Mouse (Mus musculus): ENCODE data around the gene Lrp5.
A peak's percentile ranks its signal among the peaks of the same experiment; 100 is the strongest.
"Not testable (repeated sequence)": the region's sequence is repeated elsewhere in the genome, so short reads cannot be mapped to it uniquely, and the experiment has no call there.

Gene Lrp5

DNA sequence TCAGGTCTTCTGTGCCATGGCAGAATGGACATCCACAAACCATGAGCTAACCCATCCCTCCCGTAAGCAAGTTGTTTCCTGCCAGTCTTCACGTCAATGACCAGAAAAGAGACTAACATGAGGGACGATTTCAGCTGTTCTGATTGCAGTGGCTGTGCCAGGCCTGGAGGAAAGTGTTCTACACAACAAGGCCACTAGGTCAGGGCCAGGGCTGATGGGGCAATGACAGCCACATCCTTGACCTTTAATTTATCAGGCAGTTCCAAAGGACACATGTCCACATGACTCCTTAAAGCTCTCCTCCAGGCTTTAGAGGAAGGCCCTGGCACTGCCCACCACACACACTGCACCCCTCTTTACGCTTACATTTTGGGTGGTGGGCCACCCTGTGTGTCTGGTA is 9.1 kb upstream of the Lrp5 start:
- DNase-seq (ENCODE audit: low spot score) = no peak

DNA sequence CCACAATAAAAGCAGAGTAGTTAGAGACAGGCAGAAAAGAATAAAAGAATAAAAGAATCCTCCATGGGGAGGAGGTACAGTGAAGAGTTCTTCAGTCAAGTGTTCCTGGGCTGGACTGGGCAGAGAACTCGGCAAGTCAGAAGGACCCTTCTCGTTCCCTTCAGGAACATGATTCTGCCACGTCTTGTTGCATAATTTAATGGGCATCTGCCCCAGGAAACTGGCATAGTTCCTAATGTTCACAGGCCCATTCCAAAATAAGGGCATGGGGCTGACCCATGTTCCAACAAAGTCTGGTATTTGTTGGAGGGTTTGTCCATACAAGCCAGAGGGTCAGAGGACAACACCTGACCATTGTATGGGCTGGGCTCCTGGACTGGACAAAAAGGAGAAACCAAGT is 8.6 kb upstream of the Lrp5 start:
- no peak for DNase-seq (ENCODE audit: low spot score)

DNA sequence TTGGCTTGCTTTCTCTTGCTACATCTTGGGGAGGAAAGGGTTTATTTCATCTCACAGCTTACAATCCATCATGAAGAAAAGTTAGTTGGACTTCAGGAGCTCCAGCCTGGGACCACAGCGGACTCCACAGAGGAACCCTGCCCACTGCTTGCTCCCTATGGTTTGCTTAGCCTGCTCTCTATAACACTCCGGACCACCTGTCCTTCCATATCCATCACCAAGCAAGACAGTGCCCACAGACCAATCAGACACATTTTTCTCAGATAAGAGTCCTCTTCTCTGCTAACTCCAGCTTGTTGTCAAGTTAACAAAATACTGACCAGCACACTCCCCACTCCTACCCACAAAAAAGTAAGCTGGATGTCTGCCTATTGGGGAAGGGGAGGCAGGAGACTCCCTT is 8.1 kb upstream of the Lrp5 start:
- DNase-seq (ENCODE audit: low spot score) = no peak

DNA sequence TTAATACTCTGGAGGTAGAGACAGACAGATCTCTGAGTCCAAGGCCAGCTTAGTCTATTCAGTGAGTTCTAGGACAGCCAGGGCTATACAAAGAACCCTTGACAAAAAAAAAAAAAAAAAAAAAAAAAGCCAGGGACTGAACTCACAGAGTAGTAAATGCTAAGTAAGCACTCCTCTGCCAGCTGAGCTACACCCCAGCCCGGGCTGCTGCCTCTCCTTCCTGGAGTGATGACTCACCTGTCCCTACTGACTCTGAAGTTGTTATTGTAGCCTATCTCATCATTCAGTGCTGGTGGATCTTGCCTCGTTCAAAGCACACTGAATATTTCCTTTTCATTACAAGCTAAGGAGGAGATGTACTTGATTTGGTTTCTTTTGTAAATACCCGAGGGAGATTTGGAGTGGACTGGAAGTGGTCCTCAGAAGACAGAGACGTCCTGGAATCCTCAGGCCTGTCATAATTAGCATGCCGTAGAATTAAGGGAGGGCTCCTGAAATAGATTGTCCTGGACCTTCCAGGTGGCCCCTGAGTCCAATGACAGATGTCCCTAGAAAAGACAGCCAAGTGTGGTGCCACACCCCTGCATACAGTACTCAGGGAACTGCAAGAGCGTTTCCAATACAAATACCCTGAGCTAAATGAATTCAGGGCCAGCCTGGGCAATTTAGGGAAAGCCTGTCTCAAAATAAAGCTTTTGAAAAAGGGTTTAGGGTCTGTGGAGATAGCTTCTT is 6.2 kb upstream of the Lrp5 start:
- DNase-seq (ENCODE audit: low spot score) = no peak

DNA sequence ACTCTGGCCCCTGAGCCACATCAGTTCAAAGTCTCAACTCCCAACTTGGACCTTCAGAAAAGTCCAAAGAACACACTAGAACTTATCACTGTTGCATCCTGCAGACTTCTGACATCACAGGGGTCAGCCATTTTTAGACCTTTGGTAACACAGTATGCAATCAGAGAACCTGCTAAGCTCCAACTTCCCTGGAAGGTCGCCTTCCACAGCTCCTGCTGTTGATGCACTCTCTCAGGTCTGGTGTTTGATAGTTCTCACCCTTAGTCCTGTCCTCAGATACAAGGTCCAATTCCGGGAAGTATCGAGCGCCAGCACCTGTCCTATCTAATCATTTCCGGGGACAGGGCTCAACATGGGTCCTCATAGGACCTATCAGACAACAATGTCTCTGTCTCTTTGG is 5.0 kb upstream of the Lrp5 start:
- no peak for DNase-seq (ENCODE audit: low spot score)

DNA sequence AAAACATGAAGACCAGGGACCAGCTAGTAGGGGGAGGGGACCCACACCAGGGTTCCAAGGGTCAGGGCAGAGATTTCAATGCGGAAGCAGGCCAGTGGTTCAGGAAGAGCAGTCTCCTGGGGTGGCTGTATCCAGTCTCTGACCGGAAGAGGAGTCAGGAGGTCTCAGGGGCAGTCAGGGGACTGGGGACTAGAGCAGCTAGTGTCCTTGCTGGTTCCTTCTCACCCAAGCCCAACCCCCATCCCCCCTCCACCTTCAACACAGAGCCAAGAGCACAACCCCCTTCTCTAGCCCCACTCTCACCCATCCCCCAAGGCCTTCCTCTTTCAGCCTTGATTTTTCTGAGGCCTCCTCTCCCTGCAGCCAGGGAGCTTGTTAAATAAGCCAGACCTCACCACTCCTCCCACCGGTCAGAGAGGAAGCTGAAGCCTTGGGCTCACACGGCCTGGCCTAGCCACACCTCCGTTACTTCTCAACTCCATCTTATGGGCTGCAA is 1.4 kb upstream of the Lrp5 start:
- no peak for DNase-seq (ENCODE audit: low spot score)

DNA sequence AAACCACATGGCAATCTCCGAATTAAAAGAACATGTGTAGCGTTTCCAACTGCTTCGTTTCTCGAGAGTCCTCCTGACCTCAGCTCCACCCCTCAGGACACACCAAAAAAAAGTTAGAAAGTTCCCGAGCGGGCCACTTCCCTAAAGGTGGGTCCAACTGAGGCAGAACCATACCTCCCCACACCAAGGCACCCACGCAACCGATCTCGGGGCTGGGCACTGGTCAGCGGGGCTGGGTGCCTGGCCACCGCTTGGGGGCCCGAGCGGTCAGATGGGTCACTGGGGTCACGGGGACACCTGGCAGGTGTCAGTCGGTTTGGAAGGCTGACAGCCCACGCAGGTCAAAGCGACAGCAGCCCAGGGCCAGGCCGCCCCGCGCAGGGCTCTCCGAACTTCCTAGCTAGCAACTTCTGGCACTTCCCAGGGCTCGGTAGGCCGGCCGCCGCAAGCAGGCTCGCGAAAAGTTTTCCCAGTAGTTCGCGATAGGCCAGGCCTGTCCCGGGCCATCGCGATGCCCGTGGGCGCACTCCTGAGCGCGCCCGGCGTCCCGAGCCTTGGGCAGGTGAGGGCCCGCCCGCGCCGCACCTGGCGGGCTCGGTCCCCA is 651 bp downstream of the Lrp5 start:
- peak; percentile 66 for DNase-seq (ENCODE audit: low spot score)

DNA sequence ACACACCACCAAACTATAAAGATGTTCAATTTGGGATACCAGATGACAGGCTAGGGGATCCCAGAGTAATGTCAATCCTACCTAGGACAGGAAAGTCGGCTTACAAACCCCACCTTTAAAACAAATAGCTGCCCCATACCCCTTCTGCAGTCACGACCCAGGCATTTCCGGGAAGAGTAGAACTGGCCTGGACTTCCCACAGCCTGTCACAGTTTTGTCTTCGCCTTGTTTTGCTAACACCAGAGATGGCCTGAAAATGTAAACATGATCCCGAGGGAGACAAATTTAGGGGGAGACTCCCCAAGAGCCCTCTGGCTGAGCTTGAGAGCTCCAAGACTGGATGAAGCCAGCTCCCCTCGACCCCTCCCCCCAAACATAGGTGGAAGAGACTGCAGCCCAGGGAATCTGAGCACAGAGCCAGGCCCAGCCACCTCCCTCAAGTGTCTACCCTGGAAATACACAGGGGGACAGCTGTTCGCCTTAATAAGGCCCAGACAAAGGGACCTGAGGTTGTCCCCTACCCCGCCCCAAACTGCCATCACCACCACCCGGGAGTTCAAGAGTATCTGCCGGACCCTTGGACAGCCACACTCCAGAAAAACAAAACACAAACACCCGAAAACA is 1.3 kb downstream of the Lrp5 start:
- DNase-seq (ENCODE audit: low spot score) = no peak

DNA sequence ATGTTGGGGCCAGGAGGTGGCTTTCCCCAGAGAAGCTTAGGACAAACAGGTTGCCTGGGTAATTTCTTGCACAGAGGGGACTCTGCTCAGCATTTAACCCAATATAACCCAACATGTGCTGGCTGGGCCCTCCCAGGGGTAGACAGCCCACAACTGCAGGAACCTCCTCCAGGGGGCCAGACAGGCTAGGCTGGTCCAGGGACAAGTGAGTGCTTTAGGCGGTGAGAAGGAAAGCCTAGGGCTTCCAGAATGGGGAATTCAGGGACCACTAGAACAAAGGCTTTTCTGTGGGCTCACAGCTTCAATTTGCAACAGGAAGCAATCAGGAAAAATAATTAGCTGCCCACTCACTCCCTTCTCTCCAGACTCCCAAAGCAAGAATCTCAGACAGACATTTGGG is 1.9 kb downstream of the Lrp5 start:
- DNase-seq (ENCODE audit: low spot score) = no peak

DNA sequence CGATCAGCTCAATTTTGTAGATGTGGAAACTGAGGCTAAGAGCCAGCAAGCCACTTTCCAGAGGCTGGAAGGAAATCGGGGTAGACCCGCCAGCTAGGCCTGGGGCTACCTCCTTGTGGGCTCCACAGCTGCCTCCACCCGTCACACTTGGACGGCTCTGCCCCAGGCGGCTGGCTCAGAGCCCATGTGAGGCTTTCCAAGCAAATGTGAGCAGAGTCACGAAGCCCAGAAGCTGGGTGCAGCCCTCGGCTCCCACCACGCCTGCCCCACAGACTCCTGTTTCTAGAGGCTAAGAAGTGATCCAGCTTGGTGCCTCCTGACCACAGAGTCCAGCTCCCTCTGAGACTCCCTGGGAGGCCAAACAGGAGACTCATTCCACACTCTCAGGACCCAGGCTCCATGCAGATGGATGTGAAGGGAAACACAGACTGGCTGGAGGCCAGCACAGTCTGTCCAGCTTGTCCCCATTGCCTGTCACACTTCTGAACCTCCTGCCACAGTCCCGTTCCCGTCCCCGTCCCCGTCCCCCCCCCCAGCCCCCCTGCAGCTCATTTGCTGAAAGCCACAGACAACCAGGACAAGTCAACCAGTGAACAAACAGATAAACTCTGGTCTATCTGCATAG is 4.9 kb downstream of the Lrp5 start:
- peak; percentile 77 for DNase-seq (ENCODE audit: low spot score)

DNA sequence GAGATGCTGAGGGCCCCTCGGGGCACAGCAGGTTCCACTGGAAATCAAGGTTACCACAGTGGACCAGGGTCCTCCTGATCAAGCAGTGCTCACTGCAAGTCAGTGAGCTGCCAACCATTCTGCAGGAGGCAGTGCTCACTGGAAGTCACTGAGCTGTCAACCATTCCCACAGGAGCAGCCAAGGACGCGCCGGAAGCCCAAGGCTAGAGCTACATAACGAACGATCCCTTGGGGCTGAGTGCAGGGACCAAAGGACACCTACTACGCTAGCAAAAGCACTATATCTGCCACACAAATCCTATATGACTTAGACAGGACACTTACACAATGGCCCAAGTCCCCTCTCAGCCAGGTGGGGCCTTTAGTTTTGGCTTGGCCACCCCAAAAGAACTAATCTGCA is 5.6 kb downstream of the Lrp5 start:
- no peak for DNase-seq (ENCODE audit: low spot score)

DNA sequence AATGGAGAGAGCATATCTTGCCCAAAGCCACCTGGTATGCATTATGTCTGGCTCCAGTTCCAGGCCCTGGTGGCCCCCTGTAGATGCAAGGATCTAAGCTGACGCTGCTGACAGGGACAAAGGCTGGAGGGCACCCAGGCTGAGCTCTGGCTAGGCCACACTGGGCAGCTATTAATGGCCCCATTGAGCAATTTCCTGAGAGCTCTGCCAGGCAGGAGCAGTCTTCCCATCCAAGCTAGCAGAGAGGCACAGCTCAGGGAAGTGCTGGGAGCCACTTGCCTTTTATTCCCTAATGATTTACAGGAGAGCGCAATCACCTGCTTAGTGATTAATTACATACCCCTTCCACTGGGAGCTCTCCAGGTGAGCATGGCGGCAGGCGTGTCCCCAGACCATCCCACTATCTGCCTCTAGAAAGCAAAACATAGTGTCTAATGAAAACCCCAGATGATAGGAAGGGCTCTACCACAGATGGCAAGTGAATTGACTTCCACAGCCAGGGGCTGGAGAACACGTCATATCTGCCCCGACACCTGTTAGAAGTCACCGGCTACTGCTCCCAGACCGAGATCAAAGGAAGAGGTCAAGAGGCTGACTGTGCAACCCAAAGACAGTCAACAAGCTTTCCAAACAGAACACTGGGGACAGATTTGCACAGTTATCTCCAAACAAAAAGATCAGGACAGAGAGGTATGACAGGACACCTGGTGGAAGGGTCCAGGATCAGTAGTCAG is 12.1 kb downstream of the Lrp5 start:
- no peak for DNase-seq (ENCODE audit: low spot score)

DNA sequence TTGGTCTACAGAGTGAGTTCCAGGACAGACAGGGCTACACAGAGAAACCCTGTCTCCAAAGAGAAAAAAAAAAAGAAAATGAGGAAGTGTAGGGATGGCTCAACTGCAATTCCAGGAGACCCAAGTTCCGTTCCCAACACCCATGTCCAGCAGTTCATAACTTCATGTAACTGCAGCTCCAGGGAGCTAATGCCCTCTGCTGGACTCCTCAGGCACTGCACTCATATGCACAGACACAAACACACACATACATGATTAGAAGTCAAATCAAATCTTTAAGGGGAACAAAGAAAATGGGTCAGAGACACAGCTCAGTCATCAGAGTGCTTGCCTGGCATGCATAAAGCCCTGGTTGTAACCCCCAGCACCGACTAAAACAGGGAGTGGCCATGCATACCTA is 13.2 kb downstream of the Lrp5 start:
- no peak for DNase-seq (ENCODE audit: low spot score)

DNA sequence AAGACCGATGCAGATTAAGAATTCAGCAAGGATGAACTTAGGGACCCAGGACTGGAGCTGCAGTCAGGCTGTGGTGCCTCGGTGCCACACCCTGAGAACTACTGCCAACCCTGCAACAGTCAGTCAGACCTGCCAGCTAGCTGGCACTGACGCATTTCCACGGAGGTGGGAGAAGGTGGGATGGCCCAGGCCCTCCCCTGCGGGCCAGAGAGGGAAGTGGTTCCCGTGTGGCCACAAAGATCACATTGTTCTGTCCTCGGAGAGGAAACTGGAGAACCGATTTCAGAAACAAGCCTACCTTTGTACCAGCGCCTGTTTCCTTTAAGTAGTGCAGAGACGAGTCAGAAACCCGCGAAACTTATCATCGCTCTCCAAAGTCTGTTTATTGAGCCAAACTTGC is 17.3 kb downstream of the Lrp5 start:
- DNase-seq (ENCODE audit: low spot score) = no peak

DNA sequence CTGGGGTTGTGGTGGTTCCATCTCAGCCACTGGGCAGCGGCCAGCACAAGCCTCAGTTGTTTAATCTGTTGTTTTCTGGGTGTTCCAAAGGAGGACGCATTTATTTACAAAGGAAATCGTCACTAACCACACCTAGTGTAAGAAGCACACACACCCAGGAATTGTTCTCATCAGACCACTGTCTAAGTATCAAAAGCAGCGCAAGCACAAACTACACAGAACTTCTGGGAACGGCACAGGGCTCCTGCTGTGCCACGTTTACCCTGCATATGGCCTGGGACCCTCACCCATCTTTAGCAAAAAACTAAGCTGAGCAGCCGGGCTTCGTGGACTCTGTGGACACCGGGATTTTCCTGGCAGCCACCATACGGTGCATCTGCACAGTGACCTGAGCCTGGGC is 17.8 kb downstream of the Lrp5 start:
- DNase-seq (ENCODE audit: low spot score) = no peak

DNA sequence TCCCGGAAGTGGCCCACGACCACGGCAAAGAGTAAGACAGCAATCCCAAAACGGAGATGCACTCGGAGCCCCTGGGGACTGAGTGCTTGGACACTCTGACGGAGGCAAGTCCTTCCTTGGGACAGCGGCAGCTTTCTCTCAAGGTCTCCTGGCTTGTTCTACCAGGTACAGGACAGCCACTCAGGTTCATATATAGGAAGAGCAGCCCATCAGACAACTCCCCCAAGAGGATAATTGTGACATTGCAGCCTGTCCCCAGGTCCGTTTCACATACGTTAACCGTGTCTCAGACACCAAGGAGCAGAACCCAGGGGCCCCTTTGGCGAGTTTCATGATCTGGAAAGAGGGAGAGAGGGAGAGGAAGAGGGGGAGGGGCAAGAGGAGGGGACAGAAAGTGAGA is 18.4 kb downstream of the Lrp5 start:
- no peak for DNase-seq (ENCODE audit: low spot score)

DNA sequence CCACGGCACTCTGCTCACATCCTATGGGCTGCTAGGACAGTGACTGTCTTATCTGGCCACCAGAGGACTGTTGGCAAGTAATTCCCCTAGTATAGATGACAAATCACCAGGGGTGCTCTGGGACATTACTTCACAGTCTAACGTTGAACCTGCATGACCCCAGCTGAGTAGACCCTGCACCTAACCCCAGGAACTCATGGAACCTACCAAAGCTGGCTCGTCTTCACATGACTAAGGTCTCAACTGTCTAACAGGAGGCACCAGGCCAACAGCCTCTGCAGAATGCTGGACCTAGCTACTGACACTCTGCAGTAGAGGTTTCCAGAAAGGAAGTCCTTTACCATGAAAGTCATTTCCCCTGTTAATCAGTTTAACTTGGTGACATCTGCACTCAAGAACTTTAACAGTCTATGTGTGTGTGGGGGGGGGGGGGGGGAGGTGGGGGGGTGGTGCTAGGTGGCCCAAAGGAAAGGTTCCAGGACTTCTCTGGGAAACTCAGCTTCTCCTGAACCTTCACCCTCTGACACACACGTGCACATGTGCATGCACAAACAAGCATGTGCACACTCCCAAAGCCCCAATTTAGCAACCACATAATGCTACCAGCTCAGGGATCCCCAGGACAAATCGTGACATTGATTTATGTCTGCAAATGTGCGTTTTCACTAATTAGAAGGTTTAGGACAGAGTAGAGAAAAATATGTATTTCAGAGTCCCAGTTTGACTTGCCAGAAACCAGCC is 19.0 kb downstream of the Lrp5 start:
- DNase-seq (ENCODE audit: low spot score) = no peak

DNA sequence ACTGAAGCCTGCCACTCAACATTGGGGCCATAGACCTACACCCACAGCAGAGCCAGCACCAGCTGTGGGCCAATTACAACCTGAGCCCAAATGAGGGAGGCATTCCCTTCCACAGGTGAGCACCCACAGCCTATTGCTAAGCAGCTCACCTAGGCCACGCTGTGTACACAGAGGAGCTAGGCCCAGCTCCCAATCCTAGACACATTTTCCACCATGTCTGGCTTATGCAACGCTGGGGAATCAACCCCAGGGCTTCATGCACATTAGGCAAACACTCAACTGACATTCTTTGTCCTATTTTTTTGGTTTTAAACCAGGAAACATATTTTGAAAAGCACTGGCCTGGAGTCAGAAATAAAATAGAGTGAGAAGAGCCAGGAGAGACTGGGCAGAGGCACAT is 19.7 kb downstream of the Lrp5 start:
- no peak for DNase-seq (ENCODE audit: low spot score)

DNA sequence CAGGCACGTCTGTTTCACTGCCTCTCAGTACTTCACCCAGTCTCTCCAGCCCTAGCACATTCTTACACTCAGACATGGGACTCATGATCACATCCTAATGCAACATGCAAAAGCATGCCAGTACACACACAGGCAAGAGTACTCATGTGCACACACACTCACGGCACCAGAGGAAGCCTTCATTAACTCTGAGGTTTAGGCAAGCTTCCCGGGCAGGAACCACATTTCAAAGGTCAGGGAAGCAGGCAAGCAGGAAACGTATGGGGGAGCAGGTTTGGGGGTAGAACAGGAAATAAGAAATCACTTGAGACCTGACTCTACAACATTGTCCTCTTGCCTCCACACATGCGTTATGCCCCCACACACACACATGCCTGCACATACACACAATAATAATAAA is 20.9 kb downstream of the Lrp5 start:
- DNase-seq (ENCODE audit: low spot score) = no peak

DNA sequence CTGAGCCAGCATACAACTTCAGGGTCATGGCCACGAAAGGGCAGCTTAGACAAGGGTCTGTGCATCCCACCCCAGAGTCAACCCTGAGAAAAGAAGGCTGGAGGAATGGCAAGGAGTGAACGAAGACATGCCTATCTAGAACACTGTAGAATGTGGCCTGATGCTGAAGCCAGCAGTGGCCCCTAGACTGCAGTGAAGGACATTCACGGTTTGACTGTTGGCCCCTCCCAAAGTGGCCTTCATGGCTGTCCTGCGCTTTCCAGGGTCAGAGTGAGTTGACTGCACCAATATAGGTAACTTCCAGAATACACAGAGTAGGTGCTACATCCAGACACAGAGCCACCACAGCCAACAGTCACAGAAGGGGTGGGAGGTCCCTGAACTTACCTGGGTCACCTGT is 28.4 kb downstream of the Lrp5 start:
- no peak for DNase-seq (ENCODE audit: low spot score)

DNA sequence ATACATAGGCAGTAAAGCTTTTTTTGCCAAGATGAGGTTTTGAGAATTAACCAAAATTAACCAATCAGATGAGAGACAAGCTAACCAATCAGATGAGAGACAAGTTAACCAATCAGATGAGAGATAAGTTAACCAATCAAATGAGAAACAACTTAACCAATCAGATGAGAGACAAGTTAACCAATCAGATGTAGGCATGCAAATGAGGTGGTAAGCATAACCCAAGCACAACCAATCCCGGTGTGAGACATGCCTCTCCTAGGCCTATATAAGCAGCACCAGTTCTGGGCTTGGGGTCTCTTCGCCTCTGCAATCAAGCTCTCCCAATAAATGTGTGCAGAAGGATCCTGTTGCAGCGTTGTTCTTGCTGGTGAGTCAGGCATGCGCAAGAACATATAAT is 29.3 kb downstream of the Lrp5 start:
- not testable (repeated sequence) for DNase-seq (ENCODE audit: low spot score)

DNA sequence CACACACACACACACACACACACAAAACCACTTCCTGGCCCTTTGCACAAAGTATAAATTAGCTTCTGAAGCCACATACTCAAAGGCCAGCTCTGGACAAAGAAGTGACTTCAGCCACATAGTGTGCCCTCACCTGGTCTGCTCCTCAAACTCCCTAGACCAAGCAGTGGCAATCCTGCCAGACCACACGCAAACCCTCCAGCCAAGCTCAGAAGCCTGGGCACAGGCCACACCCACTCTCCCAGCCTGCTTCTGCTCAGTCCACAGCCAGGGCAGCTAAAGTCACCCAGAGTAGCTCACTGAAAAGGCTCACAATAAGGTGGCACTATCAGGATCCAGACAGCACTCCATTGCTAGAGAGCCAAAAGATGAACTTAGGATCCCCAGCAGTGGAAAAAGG is 30.2 kb downstream of the Lrp5 start:
- DNase-seq (ENCODE audit: low spot score) = no peak
